Mouse (Mus musculus) cerebellum, postnatal 10 days (tissue): ENCODE measurements around the gene Wdr54.

Experiments used
- DNase-seq, 2 experiments: peaks; one replicate each; pipeline ENCODE4 v3.0.0; 2021; ENCODE audit warnings: mixed read lengths in 2 of 2

Gene Wdr54

DNA sequence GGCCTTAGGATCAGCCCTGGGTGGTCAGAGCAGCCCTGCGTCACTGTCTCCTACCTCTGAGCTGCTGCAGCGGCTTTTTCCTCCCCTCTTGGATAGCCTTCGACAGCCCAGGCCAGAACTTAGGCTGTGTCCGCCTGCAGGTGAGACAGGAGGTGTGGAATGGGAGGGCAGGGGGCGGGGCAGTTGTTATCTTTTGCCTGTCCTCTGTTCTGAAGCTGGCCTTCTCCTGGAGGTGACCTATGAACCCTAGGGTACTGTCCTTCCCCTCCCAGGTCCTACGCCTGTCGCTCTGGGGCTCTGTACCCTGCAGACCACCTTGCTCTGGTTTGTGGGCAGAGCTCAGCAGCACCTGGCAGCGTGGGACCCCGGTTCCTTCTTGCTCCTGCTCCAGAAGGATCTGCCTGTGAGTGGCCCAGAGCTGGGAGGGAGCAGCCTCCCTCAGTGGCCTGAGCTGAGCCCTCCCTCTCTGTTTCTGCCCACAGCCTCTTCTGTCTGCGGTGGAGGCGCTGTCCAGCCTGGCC, 53.0 kb downstream of the Wdr54 start:
- no peak for DNase-seq

DNA sequence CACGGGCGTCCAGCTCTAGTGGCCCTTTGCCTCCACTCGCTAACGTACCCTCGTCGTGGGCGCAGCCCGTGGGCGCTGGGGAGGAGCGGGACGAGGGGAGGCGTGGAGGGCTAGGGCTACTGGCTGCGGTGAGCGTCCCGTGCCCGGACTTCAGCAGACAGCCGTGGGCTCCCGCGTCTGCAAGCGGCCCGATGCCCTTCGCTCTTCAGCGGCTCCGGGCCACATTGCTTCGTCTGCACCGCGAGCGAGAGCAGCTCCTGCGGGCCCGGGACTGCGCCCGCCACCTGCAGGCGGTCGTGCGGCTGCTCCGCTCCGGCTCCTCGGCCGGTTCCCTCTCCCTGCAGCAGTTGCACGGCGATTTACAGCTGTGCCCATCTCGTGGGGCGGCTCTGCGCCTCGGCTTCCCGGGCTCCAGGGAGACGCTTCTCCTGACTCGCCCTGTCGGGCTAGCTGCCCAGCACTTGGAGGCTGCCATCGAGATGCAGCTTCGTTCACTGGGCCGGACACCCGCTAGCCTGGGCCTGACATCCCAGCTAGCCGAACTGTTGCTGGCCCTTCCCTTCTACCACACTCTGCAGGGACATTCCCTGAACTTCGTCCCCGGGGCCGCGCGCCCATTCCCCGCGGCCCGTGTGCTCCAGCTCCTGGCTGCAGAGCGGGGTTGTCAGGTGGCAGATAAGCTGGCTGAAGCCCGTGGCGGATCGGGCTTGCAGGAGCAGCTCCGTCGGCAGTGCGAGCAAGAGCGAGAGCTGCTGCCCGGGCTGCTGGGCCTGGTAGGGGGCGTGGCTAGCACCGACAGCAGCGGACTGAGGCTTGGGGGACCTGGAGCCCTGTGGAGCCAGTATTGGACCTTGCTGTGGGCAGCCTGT, 54.3 kb downstream of the Wdr54 start:
- peak; percentile 72 to 74 for DNase-seq

DNA sequence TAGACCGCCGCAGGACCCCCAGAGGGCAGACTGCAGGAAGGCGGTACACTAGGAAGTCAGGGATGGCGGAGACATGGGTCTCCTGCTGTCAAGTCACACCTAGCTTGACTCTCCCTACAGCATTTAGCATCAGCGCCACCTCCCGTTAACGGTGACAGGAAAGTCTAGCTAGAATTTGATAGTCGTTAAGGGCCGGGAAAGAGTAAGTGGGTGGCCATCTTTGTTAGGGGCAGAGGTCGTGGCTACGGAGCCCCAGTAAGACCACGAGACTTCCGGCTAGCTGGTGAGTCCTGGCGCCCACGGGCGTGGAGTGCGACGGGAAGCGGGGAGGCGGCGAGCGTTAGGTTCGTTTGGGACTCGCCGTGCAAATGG, 54.9 kb downstream of the Wdr54 start, which contains the start of the genes Ccdc142 and Gm42688:
Gene Ccdc142, plus strand, starts transcription at position 286 of the 372 bp plus-strand sequence.
Gene Gm42688, plus strand, starts transcription at position 302 of the 372 bp plus-strand sequence.
- DNase-seq = peak; percentile 92 to 93
